Mouse (Mus musculus): Measurements from ENCODE around the gene Rbm18.

DNA sequence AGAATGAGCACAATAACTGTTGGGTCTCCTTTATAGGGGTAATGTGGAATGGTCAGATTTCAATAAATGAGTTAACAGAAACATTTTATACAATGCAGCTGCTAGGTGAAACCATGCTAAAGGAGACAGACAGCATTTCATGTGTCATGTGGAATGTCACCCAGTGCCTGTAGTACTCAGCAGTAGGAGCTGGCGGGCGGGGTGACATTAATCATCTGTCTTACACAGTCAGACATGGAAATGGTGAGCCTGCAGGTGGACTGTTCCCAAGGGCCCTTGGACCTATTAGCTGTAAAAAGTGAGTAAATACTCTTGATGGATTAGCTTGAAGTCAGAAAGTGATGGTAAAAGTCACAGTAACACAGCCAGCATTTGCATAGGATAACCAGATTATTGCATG is 47.6 kb upstream of the Rbm18 start:
- TF ChIP-seq POLR2A (IDR thresholded peaks at IDR 0.05; ENCODE audit: borderline replicate concordance, insufficient read depth, low read length), result no peak
- no peak for TF ChIP-seq CTCF (IDR thresholded peaks at IDR 0.05; ENCODE audit: borderline replicate concordance, insufficient read depth, low read depth, low read length)
